Mouse (Mus musculus) megakaryocyte, embryonic 14.5 days (primary cell): ENCODE data around the gene Osbpl6. TPM values are rescaled to one million over a fixed set of nuclear protein-coding genes. Genes with fewer than 3 reads are reported as not detected.

Experiments used
- H3K27me3 ChIP-seq: replicated peaks from 2 replicates; pipeline ENCODE3; 2012; ENCODE audit warnings: inconsistent platforms
- H3K36me3 ChIP-seq: replicated peaks from 2 replicates; pipeline ENCODE3; 2012; ENCODE audit warnings: low read length, inconsistent platforms, mixed read lengths
- H3K4me1 ChIP-seq: 2 replicates; pipeline ENCODE4 v1.6.1; 2012; ENCODE audit warnings: inconsistent platforms
- H3K4me3 ChIP-seq: replicated peaks from 2 replicates; pipeline ENCODE3; 2012; ENCODE audit warnings: moderate library complexity, mild to moderate bottlenecking, inconsistent platforms
- H3K9me3 ChIP-seq: 2 replicates; pipeline ENCODE4 v1.6.1; 2012; ENCODE audit warnings: inconsistent platforms
- FLI1 ChIP-seq: IDR thresholded peaks from 2 replicates; pipeline ENCODE4 v1.6.1; 2012; ENCODE audit warnings: low read length, inconsistent platforms, mixed read lengths
- GATA1 ChIP-seq: IDR thresholded peaks from 3 replicates; pipeline ENCODE4 v1.6.1; 2012; ENCODE audit warnings: mixed read lengths, low read length, inconsistent platforms, borderline replicate concordance
- polyA plus RNA-seq: library from polyadenylated mRNA; stranded (reverse); fragments of >175 nt; gene quantifications from 2 replicates; pipeline ENCODE4 v1.2.3, GENCODE M21; 2012; ENCODE audit warnings: low replicate concordance; ENCODE audit not compliant: insufficient read depth

Gene Osbpl6
- polyA plus RNA-seq, 1 experiment, result not detected

DNA sequence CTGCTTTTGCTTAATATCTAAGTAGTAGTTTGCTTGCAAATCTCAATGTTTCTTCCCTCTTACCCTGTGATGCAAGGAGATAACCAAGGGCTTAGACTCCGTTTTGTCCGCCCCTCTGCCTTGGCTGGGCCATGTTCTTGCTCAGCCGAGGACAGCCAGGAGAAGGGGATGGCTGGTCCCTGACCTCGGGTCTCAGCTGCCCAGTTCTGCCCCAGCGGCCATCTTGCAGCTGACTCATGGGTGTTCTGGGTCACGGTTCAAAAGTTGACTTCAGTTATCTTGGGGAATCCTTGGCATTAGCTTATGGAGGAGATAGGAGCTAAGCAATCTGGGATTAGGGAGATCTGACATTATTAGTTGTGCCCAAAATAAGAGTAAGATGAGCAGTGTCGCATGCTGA lies 142.5 kb downstream of the Osbpl6 start:
- Histone ChIP-seq H3K27me3 (no peaks in the 10 kb centered on the region), H3K4me1 (no peaks in the 10 kb centered on the region), H3K36me3 (no peaks in the 10 kb centered on the region), H3K4me3 (no peak overlapping the region), H3K9me3 (0 out of 2 replicates have a peak, but pooled peaks cover 5% of the 10 kb centered on the region)
- TF ChIP-seq GATA1 (no peak), FLI1 (no peak)

DNA sequence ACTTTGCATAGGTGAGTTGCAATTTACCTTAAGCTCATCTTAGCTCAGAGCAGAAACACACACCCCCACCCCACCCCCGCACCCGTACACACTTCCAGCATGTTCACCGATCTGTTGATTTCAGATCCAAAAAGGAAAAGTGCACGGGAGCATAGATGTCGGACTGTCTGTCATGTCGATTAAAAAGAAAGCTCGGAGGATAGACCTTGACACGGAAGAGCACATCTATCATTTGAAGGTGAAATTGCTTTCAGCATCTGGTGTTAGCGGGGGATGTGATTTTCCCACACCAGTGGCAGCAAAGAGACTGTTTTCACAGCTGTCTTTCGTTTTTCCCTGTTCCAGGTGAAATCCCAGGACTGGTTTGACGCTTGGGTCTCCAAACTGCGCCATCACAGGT lies 143.0 kb downstream of the Osbpl6 start:
- no peaks in the 10 kb centered on the region for H3K4me1 ChIP-seq
- TF ChIP-seq GATA1 (no peak), FLI1 (no peak)
- no peak overlapping the region for H3K4me3 ChIP-seq
- no peaks in the 10 kb centered on the region for H3K27me3 ChIP-seq
- H3K9me3 ChIP-seq, result 0 out of 2 replicates have a peak, but pooled peaks cover 3% of the 10 kb centered on the region
- no peaks in the 10 kb centered on the region for H3K36me3 ChIP-seq

DNA sequence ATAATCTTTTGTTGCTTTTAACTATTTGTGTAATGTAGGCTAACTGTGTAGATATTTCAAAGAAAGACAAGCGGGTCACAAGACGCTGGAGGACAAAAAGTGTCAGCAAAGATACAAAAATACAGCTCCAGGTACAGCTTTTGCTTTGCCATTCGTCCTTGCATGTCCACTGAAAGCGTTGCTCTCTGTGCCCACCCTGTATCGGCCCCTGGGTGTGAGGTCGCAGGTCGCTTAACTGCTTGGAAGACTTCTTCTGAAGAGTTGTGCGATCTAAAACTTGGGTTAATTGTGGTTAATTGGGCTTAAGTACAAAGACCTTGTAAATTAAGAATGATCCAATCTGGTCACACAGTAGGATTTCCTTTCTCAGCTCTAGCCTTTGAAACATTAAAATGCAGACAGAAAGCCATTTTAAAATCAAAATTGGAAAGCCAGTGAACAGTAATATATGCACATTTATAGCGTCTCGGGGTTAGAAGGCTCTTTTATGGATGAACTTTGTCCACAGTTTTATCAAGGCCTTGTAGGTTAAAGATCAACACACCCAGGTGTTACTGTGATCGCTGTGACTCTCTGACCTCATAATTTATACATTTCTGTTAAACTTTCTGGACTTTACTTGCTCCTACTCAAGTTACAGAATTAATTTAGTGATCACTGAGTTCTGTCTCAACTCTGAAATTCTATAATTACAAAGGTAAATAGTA lies 149.7 kb downstream of the Osbpl6 start:
- no peaks in the 10 kb centered on the region for H3K4me1 ChIP-seq
- H3K27me3 ChIP-seq, result no peaks in the 10 kb centered on the region
- H3K36me3 ChIP-seq, result no peaks in the 10 kb centered on the region
- no peaks in the 10 kb centered on the region; the same call in 1 of the 2 replicates for H3K9me3 ChIP-seq
- no peak for TF ChIP-seq GATA1
- no peak for TF ChIP-seq FLI1
- H3K4me3 ChIP-seq, result no peak overlapping the region

DNA sequence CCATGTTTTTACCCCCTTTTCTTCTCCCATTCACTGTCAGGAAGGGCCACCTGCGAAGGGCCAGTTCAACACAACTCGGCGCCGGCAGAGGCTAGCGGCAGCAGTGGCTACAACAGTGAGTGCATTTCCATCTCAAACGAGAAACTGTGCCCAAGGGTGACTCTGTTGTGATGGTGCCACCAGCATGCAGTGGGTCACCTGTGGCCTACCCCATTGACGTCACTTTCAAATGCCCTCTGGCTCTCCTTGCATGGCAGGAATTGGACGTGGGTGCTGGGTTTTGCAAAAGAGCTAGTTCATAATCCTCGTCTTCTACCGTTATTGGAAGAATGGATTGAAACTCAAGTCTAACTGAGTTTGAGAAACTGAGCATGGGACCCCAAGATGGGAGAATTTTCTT lies 153.8 kb downstream of the Osbpl6 start:
- no peaks in the 10 kb centered on the region for H3K36me3 ChIP-seq
- H3K9me3 ChIP-seq, result peaks cover 3% of the 10 kb centered on the region; the same call in 1 of the 2 replicates
- no peaks in the 10 kb centered on the region for H3K27me3 ChIP-seq
- no peak for TF ChIP-seq FLI1
- no peak for TF ChIP-seq GATA1
- no peaks in the 10 kb centered on the region for H3K4me1 ChIP-seq
- H3K4me3 ChIP-seq, result no peak overlapping the region

DNA sequence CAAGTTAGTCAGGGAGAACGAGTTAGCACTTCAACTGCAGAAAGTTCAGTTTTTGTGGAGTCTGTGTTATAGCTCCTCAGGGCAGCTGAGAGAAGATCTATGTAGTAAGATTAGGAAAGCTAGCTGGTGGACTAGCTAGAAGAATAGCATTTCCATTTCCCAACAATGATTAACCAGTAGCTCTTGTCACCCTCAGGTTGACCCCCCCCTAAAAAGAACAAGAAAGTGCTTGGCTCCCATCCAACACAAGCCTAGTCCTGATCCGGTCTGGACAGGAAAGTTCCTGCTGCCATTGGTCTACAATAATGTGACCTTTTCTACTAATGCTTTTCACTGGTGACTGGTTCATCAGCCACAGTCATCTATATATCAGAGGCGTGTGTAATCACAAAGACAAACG lies 157.6 kb downstream of the Osbpl6 start:
- H3K9me3 ChIP-seq, result peaks cover 3% of the 10 kb centered on the region; the same call in 1 of the 2 replicates
- H3K4me1 ChIP-seq, result peaks cover 8% of the 10 kb centered on the region
- no peak for TF ChIP-seq FLI1
- no peak for TF ChIP-seq GATA1
- H3K36me3 ChIP-seq, result no peaks in the 10 kb centered on the region
- no peak overlapping the region for H3K4me3 ChIP-seq
- H3K27me3 ChIP-seq, result no peaks in the 10 kb centered on the region

DNA sequence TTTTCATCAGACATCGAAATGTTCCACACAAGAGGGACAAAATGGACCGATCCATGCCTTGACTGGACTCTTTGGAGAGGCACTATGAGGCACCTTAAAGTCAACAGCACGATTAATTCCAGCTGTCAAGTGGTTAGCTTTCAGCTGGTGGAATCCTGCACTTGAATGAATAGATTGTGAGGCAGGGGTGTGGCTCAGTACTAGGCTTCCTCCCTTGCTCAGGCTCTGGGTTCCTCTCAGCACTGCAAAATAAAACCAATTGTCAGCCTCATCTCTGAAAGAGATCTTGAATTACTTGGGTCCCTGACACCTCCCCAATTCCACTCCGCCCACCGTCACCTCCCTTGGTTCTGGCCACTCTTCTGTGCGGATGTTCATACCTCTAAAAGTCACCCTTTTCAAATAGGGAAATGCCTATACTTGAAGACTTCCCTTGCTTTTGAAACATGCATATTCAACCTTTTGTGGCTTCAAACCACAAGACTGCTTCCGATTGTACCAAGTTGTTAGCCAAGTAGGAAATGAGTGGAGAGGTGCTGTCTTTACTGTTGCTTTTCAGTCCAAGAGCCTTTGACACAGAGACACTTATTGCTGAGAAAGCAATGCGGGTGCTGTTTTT lies 160.7 kb downstream of the Osbpl6 start:
- TF ChIP-seq GATA1 (no peak), FLI1 (no peak)
- H3K4me3 ChIP-seq, result peak overlapping the region; percentile 18
- H3K9me3 ChIP-seq, result 0 out of 2 replicates have a peak, but pooled peaks cover 3% of the 10 kb centered on the region
- peaks cover 2% of the 10 kb centered on the region for H3K27me3 ChIP-seq
- H3K4me1 ChIP-seq, result peaks cover 8% of the 10 kb centered on the region
- no peaks in the 10 kb centered on the region for H3K36me3 ChIP-seq

DNA sequence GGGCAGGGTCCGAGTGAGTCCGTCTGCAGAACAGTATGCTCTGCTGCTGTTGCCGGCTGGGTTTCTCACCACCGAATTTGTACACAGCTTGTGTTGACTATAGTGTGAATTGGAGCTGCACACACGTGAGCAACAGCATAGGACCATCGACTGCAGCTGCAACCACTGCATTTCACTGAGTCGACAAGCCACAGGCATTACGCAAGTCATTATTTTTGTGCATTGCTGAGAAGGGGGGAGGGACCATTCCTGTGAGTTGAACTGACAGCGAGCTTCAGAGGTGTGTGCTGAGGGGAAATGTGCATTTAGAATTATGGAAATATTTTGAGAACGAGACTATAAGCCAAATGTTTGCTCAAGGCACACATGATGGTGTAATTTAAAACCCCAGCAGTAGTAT lies 165.2 kb downstream of the Osbpl6 start:
- H3K4me1 ChIP-seq, result peaks cover 8% of the 10 kb centered on the region
- peaks cover 4% of the 10 kb centered on the region for H3K27me3 ChIP-seq
- H3K9me3 ChIP-seq, result no peaks in the 10 kb centered on the region
- no peak for TF ChIP-seq GATA1
- TF ChIP-seq FLI1, result no peak
- H3K4me3 ChIP-seq, result no peak overlapping the region
- no peaks in the 10 kb centered on the region for H3K36me3 ChIP-seq

DNA sequence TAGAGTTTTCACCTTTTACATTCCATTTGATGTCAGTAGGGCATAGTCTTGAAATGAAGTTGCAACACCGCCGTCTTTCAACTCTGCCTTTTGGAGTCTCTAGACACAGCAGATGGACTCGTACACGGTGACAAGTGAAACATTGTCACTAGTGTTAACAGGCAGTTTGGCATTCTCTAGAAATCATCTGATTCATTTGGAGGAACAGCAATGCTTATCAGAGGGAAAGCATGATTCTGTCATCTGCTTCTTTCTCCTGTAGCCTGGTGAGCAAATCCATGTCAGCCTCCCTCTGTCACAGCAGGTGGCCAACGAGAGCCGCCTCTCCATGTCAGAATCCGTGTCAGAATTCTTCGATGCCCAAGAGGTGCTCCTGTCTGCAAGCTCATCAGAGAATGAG lies 172.6 kb downstream of the Osbpl6 start:
- H3K9me3 ChIP-seq, result no peaks in the 10 kb centered on the region
- H3K4me3 ChIP-seq, result no peak overlapping the region
- no peaks in the 10 kb centered on the region for H3K4me1 ChIP-seq
- H3K27me3 ChIP-seq, result no peaks in the 10 kb centered on the region
- H3K36me3 ChIP-seq, result no peaks in the 10 kb centered on the region
- TF ChIP-seq GATA1 (no peak), FLI1 (no peak)

DNA sequence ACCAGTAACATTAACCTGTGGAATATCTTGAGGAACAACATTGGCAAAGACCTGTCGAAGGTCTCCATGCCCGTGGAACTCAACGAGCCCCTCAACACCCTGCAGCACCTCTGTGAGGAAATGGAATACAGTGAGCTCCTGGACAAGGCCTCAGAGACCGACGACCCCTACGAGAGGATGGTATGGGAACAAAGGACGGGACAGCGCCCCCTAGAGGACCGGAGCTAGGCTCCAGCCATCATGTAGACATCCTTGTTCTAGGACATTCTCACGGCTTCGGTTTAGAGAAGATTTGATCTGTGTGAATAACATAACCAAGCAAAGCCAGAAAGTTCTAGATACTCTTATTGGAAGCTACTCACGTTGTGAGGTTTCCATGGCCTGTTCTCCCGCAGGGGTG lies 178.8 kb downstream of the Osbpl6 start:
- H3K4me1 ChIP-seq, result no peaks in the 10 kb centered on the region
- H3K36me3 ChIP-seq, result no peaks in the 10 kb centered on the region
- no peak overlapping the region for H3K4me3 ChIP-seq
- H3K9me3 ChIP-seq, result no peaks in the 10 kb centered on the region
- no peak for TF ChIP-seq GATA1
- TF ChIP-seq FLI1, result no peak
- H3K27me3 ChIP-seq, result no peaks in the 10 kb centered on the region

DNA sequence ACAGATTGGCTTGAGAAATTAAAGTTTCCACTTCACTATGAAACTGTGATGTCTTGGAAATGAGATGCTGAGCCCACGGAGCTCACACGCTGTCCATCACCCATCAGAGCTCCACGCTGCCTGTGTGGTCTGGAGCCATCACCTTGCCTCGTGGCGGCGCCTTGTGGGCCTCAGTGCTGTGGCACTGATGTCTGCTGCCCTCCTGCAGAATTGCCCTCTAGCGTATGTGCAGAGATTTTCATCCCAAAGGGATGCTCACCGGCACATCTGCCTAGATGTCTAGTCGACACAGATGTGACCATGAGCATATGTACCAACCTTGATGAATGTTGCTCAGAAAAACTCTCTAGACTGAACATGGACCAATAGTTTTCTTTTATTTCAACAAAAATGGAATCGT lies 180.6 kb downstream of the Osbpl6 start:
- H3K36me3 ChIP-seq, result no peaks in the 10 kb centered on the region
- H3K4me1 ChIP-seq, result no peaks in the 10 kb centered on the region
- no peaks in the 10 kb centered on the region for H3K9me3 ChIP-seq
- H3K27me3 ChIP-seq, result no peaks in the 10 kb centered on the region
- H3K4me3 ChIP-seq, result no peak overlapping the region
- TF ChIP-seq GATA1, result no peak
- TF ChIP-seq FLI1, result no peak
